Mouse (Mus musculus) embryo, embryonic 10 days (tissue): ENCODE data around the gene Plxna4.

Experiments
- DNase-seq: peaks from one replicate; pipeline ENCODE4 v3.0.0-alpha.2; 2015; ENCODE audit warnings: low spot score

Gene Plxna4

GRCm38 (mm10) chr6:32588056-32588671, at the start of gene Plxna4:
Gene Plxna4 (minus strand): TSS chr6:32588192.
- DNase-seq = peak; percentile 71

DNA sequence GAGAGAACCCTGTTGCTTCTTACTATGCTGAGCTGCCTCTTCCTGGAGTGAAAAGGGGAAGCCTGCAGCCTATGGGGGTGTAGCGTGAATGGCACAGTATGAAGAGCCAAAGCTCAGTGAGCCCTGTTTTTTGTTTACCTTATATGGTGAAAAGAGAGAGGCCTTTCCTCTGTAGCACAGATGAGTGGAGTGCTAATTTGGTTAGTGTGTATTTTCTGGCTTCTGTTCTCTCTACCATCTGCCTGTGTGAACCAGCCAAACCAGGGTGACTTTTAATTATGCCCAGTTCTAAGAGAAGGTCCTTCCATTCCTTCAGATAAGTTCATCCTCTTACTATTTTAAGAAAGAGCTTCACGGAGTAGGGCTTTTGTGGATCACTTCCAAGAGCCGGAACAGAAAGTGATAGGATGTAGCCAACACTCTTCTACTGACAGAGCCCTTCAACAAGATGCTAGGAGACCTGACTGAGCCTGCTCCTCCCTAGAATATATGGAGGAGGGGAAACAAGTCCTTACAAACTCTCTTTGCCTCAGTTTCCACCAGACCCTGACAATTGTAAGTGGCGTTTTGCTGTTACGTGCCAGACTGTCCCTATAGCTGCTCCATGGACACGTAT, 49.7 kb upstream of the Plxna4 start:
- no peak for DNase-seq

GRCm38 (mm10) chr6:32610712-32611111, 22.7 kb upstream of the Plxna4 start:
- no peak for DNase-seq

- no peak for DNase-seq
Measured at GRCm38 (mm10) chr6:32606787-32607186, 18.8 kb upstream of the Plxna4 start.

DNA sequence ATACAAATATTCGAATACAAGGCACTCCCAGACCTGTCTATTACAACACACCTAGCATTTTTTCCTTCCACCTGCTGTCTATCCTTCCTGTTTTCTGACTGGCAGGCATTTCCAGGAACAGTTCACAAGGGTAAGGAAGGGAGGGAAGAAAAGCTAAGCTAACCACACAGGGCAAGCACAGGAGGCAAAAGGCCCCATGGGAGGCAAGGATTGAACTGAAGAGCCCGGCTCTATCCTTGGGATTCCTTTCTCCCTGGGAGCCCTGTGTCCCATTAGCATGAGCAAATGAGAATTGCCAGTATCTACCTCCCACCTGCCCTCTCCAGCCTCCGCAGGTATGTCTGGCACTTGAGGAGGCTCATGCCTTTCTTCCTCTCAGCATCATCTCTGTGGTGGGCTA, 17.6 kb upstream of the Plxna4 start:
- DNase-seq = no peak

GRCm38 (mm10) chr6:32604901-32605300, 16.9 kb upstream of the Plxna4 start:
- no peak for DNase-seq

DNA sequence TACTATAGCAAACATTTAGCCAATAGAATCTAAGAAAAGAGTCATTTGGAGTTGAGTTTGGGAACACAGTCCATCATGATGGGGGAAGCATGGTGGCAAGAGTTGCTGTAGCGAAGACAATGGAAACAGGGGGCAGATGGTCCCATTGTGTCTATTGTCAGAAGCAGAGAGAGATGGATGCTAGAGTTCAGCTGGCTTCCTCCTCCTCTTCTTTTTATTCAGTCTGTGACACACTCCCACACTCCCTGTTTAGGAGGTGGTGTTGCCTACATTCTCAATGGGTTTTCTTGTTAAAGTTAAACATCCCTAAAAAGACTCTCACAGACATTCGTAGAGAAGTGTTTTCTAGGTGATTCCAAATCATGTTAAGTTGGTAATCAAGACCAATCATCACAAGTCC, 14.1 kb upstream of the Plxna4 start:
- no peak for DNase-seq

- DNase-seq = no peak
Measured at GRCm38 (mm10) chr6:32601306-32601705, 13.3 kb upstream of the Plxna4 start.

DNA sequence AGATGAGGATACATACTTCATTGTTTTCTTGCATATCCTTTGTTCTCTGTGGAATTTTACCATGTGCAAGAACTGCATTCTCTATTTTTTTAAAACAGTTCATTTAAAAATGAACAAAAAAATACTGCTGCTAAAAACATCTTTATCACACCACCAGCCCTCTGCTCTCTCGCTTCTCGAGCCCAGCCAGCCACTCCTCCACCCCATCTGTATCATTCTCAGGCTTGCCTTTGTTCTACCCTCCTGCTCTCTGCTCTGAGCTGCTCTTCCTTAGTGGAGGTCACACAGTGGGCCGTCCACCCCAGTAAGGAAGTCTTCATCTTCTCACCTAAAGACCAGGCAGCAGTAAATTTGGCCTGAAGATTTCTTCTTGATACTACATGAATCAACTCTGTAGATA, 7.6 kb upstream of the Plxna4 start:
- no peak for DNase-seq

DNA sequence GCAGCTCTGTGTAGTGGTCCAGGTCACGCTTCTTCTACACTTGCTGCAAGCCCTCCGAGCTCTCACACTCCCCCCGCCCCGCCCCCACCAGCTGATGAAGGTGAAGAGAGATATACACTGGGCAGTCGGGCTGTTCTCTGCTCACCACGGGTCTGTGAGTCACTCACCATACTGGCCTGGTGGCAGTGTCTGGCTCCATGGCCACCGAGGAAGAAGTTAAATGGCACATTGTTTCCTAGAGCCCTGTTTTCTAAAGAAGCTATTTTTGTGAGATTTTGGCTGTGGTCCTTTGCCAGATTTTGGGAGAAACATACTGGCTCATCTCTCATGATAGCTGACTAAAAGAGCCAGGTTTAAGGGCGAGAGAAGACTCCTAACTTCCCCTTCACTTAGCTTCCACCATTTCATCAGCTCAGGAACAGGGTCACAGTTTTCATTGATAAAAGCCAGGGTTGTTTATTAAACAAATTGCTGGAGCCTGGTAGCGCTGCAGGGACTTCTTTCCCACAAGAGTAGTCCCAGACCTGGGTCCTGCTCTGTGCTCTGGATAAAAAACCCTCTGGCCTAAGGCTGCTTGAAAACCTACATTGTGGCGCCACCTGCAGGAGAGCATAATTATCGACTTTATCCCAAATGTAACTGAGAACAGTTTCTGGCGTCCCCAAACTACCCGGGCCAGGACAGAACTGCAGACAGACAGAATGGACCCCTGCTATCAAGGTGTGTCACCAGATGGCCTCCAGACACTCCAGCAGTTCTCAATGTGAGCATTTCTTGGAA, 3.2 kb upstream of the Plxna4 start:
- peak; percentile 87 for DNase-seq

DNA sequence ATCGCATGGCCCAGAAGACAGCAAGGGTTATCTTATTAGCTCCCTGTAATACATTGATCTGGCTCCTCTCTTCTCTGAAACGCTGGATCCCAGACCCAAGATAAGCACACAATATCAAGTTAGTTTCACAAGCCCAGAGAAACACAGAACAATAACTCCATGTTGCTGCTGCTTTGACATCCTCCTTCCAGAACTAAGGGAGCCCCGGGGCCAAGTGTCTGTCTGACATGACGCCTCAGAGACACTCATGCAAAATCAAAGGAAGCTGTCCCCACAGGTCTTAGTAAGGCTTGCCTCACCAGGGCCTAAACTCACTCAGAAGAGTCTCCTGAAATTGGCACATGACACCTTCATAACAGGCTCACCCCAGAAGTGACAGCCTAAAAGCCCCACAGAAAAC, 1.6 kb upstream of the Plxna4 start:
- DNase-seq = no peak

DNA sequence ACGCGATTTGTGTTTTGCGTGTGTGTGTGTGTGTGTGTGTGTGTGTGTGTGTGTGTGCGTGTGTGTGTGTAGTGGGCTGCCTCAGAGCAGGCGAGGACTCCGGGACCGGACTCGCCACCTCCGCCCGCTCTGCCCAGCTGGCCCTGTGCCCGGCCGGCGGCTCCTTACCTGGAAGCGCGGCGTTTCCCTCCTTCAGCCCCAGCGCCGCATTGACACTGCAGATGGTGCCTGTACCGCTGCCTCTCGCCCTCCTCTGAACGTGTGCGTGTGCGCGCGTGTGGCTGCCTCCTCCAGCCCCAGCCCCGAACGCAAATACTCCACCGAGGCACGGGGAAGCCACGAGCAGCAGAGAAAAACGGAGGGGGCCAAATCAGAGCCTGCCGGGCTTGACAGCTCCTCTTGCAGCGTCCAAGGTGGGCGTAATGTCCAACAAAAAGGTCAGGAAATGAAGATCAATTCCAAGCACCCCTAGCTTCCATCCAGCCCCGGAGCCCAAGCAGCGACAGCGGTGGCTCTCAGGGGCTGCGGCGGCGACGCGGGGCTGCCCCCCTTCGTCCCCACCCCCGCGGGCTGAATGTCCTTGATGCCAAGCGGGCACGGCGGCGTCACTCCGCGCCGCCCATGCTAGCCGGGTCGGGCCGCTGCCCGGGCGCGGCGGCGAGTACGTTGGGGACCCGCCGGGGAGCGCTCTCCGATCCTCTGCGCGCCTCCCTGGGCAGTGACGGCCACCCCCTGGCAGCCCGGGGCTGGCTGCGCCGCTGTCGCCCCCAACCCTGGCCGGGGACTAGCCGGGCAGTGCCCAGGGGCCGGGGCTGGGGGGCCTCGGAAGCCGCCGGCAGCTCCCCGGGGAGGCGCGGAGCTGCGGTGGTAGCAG, 619 bp downstream of the Plxna4 start:
- peak; percentile 38 for DNase-seq

DNA sequence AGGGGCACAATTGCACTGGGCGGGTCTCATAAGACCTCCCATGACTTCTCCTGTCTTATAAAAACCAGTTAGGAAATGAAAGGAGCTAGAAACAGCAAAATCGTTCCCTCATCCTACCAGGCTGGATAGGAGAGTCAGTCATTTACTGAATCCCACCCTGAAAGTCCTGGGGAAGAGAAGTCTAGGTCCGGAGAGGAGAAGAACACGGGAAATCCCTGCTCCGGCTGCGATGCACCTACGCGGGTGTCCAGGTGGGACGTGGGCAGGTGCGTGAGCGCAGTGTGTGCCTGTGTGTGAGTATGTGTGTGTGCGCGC, 1.2 kb downstream of the Plxna4 start:
- DNase-seq = no peak

DNA sequence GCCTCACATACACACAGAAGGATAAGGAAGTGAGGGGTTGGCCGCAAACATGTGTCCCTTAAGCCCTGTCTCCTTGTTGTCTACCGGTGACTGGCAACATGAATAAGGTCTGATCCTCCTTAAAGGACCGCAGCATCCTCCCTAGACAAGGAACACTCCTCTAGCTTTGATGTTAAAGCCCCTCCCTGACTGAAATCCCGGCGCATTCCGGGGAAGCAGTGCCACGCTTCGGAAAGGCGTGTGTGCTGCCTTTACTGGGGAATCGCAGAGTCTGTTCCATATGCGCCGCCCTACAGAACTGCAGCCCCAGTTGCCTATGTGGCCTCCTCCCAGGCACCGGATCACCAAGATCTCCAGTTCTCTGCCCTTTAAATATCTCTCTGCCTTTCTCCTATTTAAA, 1.6 kb downstream of the Plxna4 start:
- DNase-seq = peak; percentile 63

- DNase-seq = no peak
Measured at GRCm38 (mm10) chr6:32585211-32585610, 2.8 kb downstream of the Plxna4 start.

DNA sequence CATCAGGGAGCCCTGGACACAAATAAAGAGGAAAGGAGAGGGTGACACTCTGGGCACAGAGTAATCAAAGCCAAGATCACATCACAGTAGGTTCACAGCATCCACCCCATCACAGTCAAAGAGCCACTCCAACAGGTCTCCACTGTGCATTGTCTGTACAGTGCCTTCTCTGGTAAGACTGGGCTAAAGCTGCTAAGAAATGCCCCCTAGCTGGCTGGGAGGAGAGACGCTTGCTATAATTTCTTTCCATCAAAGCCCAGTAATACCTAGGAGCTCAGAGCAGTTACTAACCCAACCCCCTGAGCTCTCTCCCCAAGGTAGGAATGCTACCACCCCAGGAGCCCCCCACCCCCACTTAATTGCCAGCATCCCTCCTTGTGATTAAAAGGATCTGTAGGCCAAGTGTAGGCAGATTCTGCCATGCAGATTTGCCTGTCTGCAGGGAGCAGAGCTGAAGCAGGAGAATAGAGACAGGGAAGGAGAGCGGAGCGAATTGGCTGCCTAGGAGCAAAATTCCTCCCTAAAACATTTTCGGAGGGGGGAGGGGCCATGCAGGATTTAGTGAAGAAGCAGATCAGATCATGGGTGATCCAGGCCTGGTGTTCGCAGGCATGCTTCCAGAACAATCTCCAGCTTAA, 3.6 kb downstream of the Plxna4 start:
- peak; percentile 40 for DNase-seq

DNA sequence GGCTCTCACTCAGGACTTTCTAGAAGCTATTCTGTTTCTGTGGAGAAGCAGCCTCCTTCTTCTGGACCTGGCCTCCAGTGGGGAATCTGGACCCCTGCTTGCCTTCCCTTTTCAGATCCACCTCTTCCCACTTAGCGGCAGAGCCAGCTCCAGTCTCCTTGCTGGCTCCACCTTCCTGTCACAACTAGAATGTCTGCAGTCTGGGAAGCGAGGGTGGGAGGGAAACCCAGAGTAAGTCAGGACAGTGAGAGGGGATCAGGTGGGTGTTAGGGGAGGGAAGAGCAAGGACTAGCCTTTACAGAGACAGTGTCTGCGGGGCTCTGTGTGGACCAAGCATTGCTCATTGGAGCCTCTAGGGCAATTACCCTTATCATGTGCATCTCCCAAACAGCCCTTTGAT, 4.4 kb downstream of the Plxna4 start:
- peak; percentile 44 for DNase-seq

- DNase-seq = no peak
Measured at GRCm38 (mm10) chr6:32571485-32571884, 16.5 kb downstream of the Plxna4 start.

GRCm38 (mm10) chr6:32570445-32570844, 17.5 kb downstream of the Plxna4 start:
- no peak for DNase-seq

DNA sequence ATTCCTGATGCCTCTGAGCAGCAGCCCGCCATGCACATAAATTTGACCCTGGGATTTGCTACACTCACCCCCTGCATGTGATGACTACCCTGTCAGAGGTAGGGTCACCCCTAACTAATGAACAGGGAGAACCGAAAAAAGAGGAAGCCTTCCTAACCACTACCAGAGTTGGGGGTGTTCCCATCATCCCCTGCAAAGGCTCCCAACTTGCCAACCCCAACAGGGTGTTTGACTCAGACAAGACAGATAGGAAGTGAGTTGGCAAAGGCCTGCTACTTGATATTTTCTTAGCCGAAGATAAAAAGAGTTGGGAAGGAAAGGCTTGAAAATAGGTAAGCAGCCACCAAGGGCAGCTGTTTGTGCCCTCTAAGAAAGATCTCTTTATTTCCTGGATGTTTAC, 18.1 kb downstream of the Plxna4 start:
- DNase-seq = no peak

- no peak for DNase-seq
Measured at GRCm38 (mm10) chr6:32546915-32547314, 41.1 kb downstream of the Plxna4 start.

GRCm38 (mm10) chr6:32544021-32544420, 44.0 kb downstream of the Plxna4 start:
- no peak for DNase-seq
